Mouse (Mus musculus) heart, postnatal 4 days (tissue): ENCODE results near the gene Cox6b1. TPM values are rescaled to one million over a fixed set of nuclear protein-coding genes. Genes with fewer than 3 reads are reported as not detected.

ENCODE experiments used
- DNase-seq: peaks from one replicate; pipeline ENCODE4 v3.0.0; 2021
- microRNA-seq, 2 experiments: library from miRNA; unstranded; fragments of <30 nt; microRNA quantifications; one replicate each; pipeline ENCODE4 v1.2.0; 2021 to 2022
- total RNA-seq, 2 experiments: library from RNA; stranded (reverse); gene quantifications; 2 replicates each; pipeline ENCODE4 v1.2.3; 2021

The Cox6b1 gene
- total RNA-seq, 2 experiments from 2014 or later: 2,883 to 3,014 TPM

DNA sequence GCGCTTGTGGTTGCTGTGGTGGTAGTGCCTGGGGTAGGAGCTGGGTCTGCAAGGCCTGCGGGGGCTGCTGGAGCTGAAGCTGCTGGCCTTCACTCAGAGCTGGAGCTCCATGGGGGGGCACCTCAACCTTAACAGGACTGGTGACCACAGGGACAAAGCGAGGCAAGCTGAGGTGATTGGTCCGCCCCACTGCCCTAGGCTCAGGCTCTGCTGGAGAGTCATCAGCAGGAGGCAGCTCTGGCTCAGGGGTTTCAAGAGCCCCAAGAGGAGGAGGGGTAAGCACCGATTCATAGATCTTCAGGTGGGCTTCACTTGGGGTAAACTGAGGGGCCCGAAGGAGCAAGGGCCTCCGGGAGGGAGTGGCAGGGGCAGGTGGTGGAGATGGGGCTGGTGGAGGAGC lies 40.8 kb downstream of the Cox6b1 start:
- no peak for DNase-seq

DNA sequence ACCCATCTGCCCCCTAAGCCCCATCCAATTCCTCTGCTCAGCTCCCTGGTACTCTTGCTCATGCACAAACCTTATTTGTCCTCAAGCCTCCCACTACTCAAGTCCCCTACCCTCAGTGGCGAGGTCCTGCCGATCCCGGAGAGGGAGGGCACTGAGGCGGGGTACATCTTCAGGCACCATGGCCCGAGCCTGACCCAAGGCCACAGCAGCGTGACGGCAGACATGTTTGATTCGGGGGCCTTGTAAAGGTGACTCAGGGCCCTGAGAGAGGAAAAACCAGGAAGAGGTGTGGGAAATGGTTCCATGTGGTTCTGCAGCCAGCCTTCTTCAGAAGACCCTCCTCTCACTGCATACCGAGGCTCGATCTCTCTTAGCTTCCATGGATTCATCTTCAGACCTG lies 41.6 kb downstream of the Cox6b1 start:
- DNase-seq: peak; percentile 6

DNA sequence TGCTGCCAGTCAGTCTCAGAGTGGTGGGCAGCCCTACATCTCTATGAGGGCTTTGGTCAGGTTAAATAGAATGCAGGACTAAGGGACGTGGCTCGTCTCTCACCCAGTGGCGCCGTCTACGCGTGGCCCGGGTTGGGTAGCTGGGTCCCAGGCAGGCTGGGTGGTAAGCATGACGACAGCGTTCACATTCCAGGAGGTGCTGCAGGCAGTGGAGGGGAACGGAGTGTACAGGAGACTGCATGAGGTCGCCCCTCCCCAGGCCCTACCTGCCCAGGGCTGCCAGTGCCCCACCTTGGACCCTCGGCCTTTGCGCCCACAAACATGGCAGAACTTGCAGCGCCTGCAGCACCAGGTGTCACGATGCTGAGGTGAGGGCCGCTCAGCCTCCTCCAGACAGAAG lies 44.4 kb downstream of the Cox6b1 start:
- no peak for DNase-seq

DNA sequence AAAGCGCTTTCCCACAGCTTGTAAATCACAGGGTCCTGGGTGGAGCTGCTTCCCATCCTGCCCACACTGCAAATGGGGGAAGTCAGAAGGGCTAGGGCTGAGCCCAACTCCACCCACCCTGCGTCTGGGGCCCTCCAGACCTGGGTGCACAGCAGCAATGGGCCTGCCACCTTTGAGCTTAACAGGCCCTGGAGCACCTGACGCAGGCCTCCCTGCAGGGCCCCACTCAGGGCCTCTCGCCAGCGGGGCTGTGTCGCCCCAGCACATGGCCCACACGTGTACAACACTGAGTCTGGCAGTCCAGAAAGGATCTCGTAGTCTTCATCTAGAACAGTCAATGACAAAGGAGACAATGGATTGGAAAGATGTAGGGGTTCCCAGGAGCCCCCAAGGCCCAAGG lies 46.0 kb downstream of the Cox6b1 start:
- DNase-seq: no peak

DNA sequence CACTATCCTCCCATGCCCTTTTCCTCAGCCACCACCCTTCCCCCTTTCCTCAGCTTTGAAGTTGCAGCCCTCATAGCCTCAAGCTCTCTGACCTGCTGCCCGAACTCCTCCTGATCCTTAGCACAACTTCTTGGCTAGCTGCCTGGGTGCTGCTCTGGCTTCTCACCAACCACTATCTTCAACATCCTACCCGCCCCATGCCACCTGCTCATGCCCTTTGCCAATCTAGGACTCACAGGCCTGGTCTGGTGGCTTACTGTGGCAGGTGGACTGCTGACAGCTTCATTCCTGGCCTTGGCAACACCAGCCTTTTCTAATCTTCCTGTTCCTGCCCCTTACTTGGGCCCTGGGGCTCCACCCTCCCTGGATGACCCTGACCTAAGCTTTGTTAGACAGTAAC lies 53.0 kb downstream of the Cox6b1 start:
- DNase-seq: peak; percentile 81

DNA sequence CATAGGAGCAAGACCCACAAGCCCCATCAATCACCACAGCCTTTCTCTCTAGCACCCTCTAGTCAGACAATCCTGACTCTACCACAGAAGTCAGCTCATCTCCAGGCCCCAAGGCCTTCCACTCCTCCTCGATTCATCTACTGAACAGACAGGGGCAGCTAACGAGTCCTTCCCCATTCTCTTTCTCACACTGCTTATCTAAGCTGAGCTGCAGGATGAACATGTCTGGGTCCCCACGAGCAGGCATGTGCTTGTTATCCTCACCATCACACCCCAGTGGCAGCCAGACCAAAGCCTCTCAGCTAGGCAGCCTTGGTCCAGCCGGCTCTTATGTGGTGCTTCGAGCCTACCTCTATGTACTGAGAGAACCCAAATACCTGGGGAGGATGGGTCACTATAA lies 53.6 kb downstream of the Cox6b1 start:
- DNase-seq: no peak

DNA sequence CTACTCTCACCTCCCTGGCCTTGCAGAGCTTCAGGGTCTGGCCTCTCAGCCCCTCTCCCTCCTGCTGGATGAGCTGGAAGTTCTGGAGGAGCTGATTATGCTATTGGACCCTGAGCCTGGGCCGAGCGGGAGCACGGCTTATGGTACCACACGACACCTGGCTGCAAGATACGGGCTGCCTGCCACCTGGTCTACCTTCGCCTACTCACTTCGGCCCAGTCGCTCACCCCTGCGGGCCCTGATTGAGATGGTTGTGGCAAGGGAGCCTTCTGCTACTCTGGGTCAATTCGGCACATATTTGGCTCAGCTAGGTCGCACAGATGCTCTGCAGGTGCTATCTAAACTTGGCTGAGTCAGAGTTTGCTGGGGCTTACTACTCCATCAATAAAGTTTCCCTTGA lies 58.4 kb downstream of the Cox6b1 start:
- no peak for DNase-seq

Small RNAs within 50 kb of the gene (microRNA-seq; reads per million reads assigned to microRNA genes)
- gene Mir3569: 0 to 0.20 reads per million in 2 experiments

Other genes with a start within 250 kb of the Cox6b1 start
- 10 to 100 TPM; 11.1 to 13.5 TPM for gene Tyrobp, start 212.4 kb downstream of the Cox6b1 start, total RNA-seq
- gene Hcst, start 206.3 kb downstream of the Cox6b1 start, total RNA-seq: under 1 TPM in 1 of 2 experiments, not detected in 1; 0.88 TPM
- 1 to 10 TPM in 1 of 2 experiments, under 1 TPM in 1; 0.43 to 1.3 TPM for gene Nfkbid, start 204.4 kb downstream of the Cox6b1 start, total RNA-seq
- 1 to 10 TPM; 6.0 to 7.4 TPM for gene Aplp1, start 180.6 kb downstream of the Cox6b1 start, total RNA-seq
- gene Kirrel2, start 168.5 kb downstream of the Cox6b1 start, total RNA-seq: under 1 TPM in 1 of 2 experiments, not detected in 1; 0.34 TPM
- gene Nphs1, start 167.8 kb downstream of the Cox6b1 start, total RNA-seq: not detected
- not detected for gene Prodh2, start 132.5 kb downstream of the Cox6b1 start, total RNA-seq
- gene Arhgap33, start 91.1 kb downstream of the Cox6b1 start, total RNA-seq: 10 to 100 TPM in 1 of 2 experiments, 1 to 10 TPM in 1; 7.3 to 12.8 TPM
- 100 to 1,000 TPM; 279 to 308 TPM for gene Hspb6, start 74.0 kb downstream of the Cox6b1 start, total RNA-seq
- 1 to 10 TPM; 5.2 to 7.8 TPM for gene Proser3, start 73.9 kb downstream of the Cox6b1 start, total RNA-seq
- 10 to 100 TPM; 14.8 to 17.1 TPM for gene Lin37, start 66.3 kb downstream of the Cox6b1 start, total RNA-seq
- gene U2af1l4, start 62.9 kb downstream of the Cox6b1 start, total RNA-seq: 10 to 100 TPM; 70.5 to 72.7 TPM
- gene Gm49396, start 62.8 kb downstream of the Cox6b1 start, total RNA-seq: 1 to 10 TPM; 2.1 to 3.1 TPM
- 10 to 100 TPM; 80.0 to 83.8 TPM for gene Psenen, start 62.5 kb downstream of the Cox6b1 start, total RNA-seq
- 1 to 10 TPM; 1.1 to 1.2 TPM for gene Igflr1, start 60.7 kb downstream of the Cox6b1 start, total RNA-seq
- gene Kmt2b, start 37.4 kb downstream of the Cox6b1 start, total RNA-seq: 10 to 100 TPM; 29.5 to 35.8 TPM
- not detected for gene Zbtb32, start 27.2 kb downstream of the Cox6b1 start, total RNA-seq
- gene Upk1a, start 13.3 kb downstream of the Cox6b1 start, total RNA-seq: under 1 TPM; 0.62 to 0.86 TPM
- not detected for gene Etv2, start 9.7 kb upstream of the Cox6b1 start, total RNA-seq
- gene Rbm42, start 24.2 kb upstream of the Cox6b1 start, total RNA-seq: 10 to 100 TPM; 58.8 to 62.2 TPM
- 10 to 100 TPM; 13.1 to 16.6 TPM for gene Haus5, start 38.8 kb upstream of the Cox6b1 start, total RNA-seq
- gene Pmis2, start 45.5 kb upstream of the Cox6b1 start, total RNA-seq: not detected
- gene 2200002J24Rik, start 72.8 kb upstream of the Cox6b1 start, total RNA-seq: not detected
- gene Atp4a, start 86.1 kb upstream of the Cox6b1 start, total RNA-seq: under 1 TPM; 0.14 to 0.74 TPM
- 100 to 1,000 TPM; 208 to 221 TPM for gene Tmem147, start 103.4 kb upstream of the Cox6b1 start, total RNA-seq
- not detected for gene Gapdhs, start 117.5 kb upstream of the Cox6b1 start, total RNA-seq
- 1 to 10 TPM; 4.8 to 5.1 TPM for gene Sbsn, start 125.3 kb upstream of the Cox6b1 start, total RNA-seq
- gene Dmkn, start 137.6 kb upstream of the Cox6b1 start, total RNA-seq: 1 to 10 TPM; 4.6 to 5.7 TPM
- not detected for gene Krtdap, start 161.7 kb upstream of the Cox6b1 start, total RNA-seq
- gene Ffar2, start 197.6 kb upstream of the Cox6b1 start, total RNA-seq: not detected
- gene Ffar3, start 230.0 kb upstream of the Cox6b1 start, total RNA-seq: not detected
- gene Ffar1, start 235.4 kb upstream of the Cox6b1 start, total RNA-seq: not detected